Mouse (Mus musculus) liver, adult 2 months (tissue): ENCODE results near the gene Gpatch8. TPM values are rescaled to one million over a fixed set of nuclear protein-coding genes. Genes with fewer than 3 reads are reported as not detected.

Experiments used
- DNase-seq: peaks from one replicate; pipeline ENCODE4 v3.0.0-alpha.2; 2011; ENCODE audit warnings: low read depth, low spot score; ENCODE audit errors: extremely low read depth
- H3K27ac ChIP-seq: fragments of 200-500 bp; replicated peaks from 2 replicates; pipeline ENCODE4 v1.5.1; 2012; ENCODE audit warnings: low read depth, mild to moderate bottlenecking, control low read depth, inconsistent platforms, low read length; ENCODE audit not compliant: insufficient read depth
- H3K27me3 ChIP-seq: fragments of 200-500 bp; 2 replicates; pipeline ENCODE4 v1.6.1; 2012; ENCODE audit warnings: mild to moderate bottlenecking, moderate library complexity, low read length, inconsistent platforms; ENCODE audit not compliant: control insufficient read depth, insufficient read depth
- H3K36me3 ChIP-seq: fragments of 200-500 bp; 2 replicates; pipeline ENCODE4 v1.6.1; 2012; ENCODE audit warnings: low read length, inconsistent platforms; ENCODE audit not compliant: control insufficient read depth, insufficient read depth
- H3K4me1 ChIP-seq: fragments of 200-500 bp; 2 replicates; pipeline ENCODE4 v1.6.1; 2011; ENCODE audit warnings: low read length; ENCODE audit not compliant: control insufficient read depth, insufficient read depth
- H3K4me3 ChIP-seq: fragments of 200-500 bp; 2 replicates; pipeline ENCODE4 v1.5.1; 2011; ENCODE audit warnings: low read depth, mild to moderate bottlenecking, control low read depth, low read length, moderate library complexity; ENCODE audit not compliant: insufficient read depth
- H3K79me2 ChIP-seq: fragments of 200-500 bp; 2 replicates; pipeline ENCODE4 v1.6.1; 2012; ENCODE audit warnings: inconsistent platforms, mild to moderate bottlenecking, low read length, moderate library complexity; ENCODE audit not compliant: control insufficient read depth, insufficient read depth
- H3K9ac ChIP-seq: fragments of 200-500 bp; 2 replicates; pipeline ENCODE4 v1.6.1; 2012; ENCODE audit warnings: low read depth, mild to moderate bottlenecking, control low read depth, inconsistent platforms, low read length
- CTCF ChIP-seq: fragments of 200-500 bp; IDR thresholded peaks from 2 replicates; pipeline ENCODE4 v1.5.1; 2011; ENCODE audit warnings: low read depth, low read length, control low read depth
- POLR2A ChIP-seq: fragments of 200-500 bp; IDR thresholded peaks from 2 replicates; pipeline ENCODE4 v1.6.1; 2011; ENCODE audit warnings: low read length, control low read depth; ENCODE audit not compliant: insufficient read depth; ENCODE audit errors: extremely low read depth
- WGBS: fragments of 180-500 bp; shearing (Covaris S2); methylation state at CpG from one replicate; pipeline ENCODE4 v1.1.7; 2018; 5-methylcytosine and 5-hydroxymethylcytosine counted together
- polyA plus RNA-seq: library from polyadenylated mRNA; depleted of rRNA; stranded (reverse); fragments of >200 nt; gene quantifications from 2 replicates; pipeline ENCODE4 v1.2.3, GENCODE M21; 2012
- total RNA-seq: library from RNA; depleted of rRNA; stranded (reverse); fragments of >200 nt; gene quantifications from 2 replicates; pipeline ENCODE4 v1.2.3, GENCODE M21; 2014

The Gpatch8 gene
- total and polyA plus RNA-seq, 2 experiments, result 6.0 to 9.2 TPM

DNA sequence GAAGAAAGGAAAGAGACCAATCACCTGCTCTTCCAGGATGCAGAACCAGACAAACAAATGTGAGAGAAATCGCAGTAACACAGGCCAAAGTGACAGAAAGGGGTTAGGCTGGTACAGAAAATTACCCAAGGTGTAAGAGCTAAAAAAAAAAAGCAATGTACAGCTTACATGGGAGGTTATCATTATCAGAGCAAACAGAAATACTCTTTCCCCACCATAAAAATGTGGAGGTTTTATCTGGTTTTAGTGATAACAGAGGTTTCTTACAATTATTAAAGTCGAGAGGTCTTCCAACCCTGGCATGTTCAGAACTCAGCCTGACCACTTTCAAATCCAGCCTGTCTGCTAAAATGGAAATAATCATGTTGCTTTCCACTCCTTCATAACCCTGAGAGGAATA is 68.3 kb downstream of the Gpatch8 start:
- TF ChIP-seq POLR2A, result no peak
- TF ChIP-seq CTCF, result no peak

DNA sequence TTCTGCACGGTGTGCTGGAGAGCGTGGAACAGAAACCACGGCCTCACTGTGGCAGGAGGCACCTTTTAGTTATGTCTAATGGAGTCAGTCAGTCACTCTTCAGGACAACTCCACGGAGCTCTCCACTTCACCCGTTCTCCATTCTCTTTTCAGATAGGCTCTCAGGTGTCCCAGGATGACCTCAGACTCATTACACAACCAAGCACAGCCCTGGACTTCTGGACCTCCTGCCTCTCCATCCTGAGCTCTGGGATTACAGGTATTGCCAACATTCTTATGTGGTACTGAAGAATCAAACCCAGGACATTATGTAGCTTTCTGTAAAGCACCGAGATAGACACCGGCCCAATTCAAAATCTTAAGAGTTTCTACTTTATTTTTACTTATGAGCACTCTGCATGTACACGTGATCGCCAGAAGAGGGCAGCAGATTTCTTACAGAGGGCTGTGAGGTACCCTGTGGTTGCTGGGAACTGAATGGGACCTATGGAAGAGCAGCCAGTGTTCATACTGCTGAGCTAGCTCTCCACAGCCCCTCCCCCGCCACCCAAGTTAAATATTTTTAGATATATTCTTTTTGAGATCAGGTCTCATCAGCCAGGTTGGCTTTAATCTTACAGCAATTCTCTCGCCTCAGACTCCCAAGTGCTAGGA is 69.3 kb downstream of the Gpatch8 start:
- Histone ChIP-seq H3K4me3 (no peak overlapping the region), H3K36me3 (peaks cover 21% of the 10 kb centered on the region), H3K79me2 (no peaks in the 10 kb centered on the region), H3K27ac (no peak overlapping the region), H3K4me1 (0 out of 2 replicates have a peak, but pooled peaks cover 2% of the 10 kb centered on the region), H3K27me3 (no peaks in the 10 kb centered on the region), H3K9ac (no peak overlapping the region)
- 50% methylated on average over 11 of the region's 11 CpGs for WGBS
- peak; percentile 84 for DNase-seq
- no peak for TF ChIP-seq POLR2A
- TF ChIP-seq CTCF, result peak; percentile 57

More for the DNA sequence above, 68.3 kb downstream of the Gpatch8 start:
- Histone ChIP-seq H3K36me3 (peaks cover 14% of the 10 kb centered on the region), H3K27me3 (no peaks in the 10 kb centered on the region), H3K27ac (no peak overlapping the region), H3K4me1 (0 out of 2 replicates have a peak, but pooled peaks cover 2% of the 10 kb centered on the region), H3K4me3 (no peak overlapping the region), H3K79me2 (no peaks in the 10 kb centered on the region), H3K9ac (no peak overlapping the region)
- WGBS, result 75% methylated on average over 2 of the region's 2 CpGs
- DNase-seq, result no peak

DNA sequence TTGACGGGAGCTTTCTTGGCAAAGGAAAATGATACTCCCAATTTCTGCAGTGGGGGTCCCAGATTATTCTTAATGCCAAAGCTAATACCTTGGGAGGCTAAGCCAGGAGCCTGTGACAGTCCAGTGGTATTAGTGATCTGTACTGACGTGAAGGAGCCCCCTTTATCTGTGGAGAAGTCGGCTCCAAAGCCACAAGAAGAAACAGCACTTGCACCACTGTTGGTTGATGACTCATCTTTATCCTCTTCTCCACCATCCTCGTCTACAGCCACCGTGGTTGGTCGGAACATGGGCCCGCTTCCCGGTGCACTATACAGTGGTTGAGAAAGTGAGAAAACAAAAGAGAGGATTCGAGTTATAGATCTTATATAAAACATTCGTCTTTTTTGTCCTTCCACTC is 74.4 kb downstream of the Gpatch8 start:
- Histone ChIP-seq H3K27ac (no peak overlapping the region), H3K36me3 (peaks cover 39% of the 10 kb centered on the region), H3K27me3 (no peaks in the 10 kb centered on the region), H3K9ac (no peak overlapping the region), H3K79me2 (no peaks in the 10 kb centered on the region), H3K4me1 (0 out of 2 replicates have a peak, but pooled peaks cover 2% of the 10 kb centered on the region), H3K4me3 (no peak overlapping the region)
- DNase-seq, result no peak
- TF ChIP-seq CTCF, result no peak
- no peak for TF ChIP-seq POLR2A
- WGBS, result 92% methylated on average over 10 of the region's 10 CpGs

DNA sequence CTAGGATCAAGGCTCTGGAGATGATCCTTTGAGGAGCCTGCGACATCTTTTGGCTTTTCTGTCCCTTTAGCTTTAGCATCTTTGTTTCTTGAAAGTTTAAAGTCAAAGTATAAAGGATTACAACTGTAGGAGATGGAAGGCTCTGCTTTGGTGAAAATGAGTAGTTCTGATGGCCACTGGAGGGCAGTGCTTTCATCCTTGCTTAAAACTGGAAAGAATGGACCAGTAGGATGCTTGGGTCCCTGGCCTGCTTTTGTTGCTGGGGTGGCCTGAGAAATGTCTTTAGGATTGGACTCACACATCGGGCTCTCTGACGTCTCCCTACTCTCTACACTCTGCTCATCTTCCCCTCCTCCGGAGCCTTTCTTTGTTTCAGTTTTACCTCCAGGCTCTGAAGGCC is 75.3 kb downstream of the Gpatch8 start:
- H3K36me3 ChIP-seq, result peaks cover 36% of the 10 kb centered on the region
- TF ChIP-seq POLR2A (no peak), CTCF (no peak)

DNA sequence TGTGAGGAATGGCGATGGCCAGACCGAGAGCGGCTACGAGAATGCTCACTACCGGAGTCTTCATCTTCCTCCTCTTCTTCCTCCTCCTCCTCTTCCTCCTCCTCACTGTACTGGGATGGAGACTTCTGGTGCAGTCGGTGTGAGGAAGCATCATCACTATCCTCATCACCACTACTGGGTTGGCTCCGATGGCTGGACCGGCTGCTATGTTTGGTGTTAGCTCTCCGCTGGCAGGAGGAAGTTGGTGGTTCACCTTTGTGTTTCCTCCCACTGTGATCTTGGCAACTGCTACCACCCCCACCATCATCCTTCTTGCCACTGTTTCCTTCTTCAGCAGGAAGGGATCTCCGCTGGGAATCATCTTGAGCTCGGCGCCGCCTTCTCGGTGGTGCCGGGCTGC is 76.1 kb downstream of the Gpatch8 start:
- Histone ChIP-seq H3K27me3 (no peaks in the 10 kb centered on the region), H3K27ac (no peak overlapping the region), H3K4me1 (no peaks in the 10 kb centered on the region), H3K4me3 (no peak overlapping the region), H3K36me3 (peaks cover 32% of the 10 kb centered on the region), H3K9ac (no peak overlapping the region), H3K79me2 (no peaks in the 10 kb centered on the region)
- TF ChIP-seq POLR2A (no peak), CTCF (no peak)
- no peak for DNase-seq
- 96% methylated on average over 15 of the region's 15 CpGs for WGBS

More for the DNA sequence above, 75.3 kb downstream of the Gpatch8 start:
- Histone ChIP-seq H3K27ac (no peak overlapping the region), H3K27me3 (no peaks in the 10 kb centered on the region), H3K9ac (no peak overlapping the region), H3K4me3 (no peak overlapping the region), H3K4me1 (no peaks in the 10 kb centered on the region), H3K79me2 (no peaks in the 10 kb centered on the region)
- WGBS, result 97% methylated on average over 4 of the region's 4 CpGs
- no peak for DNase-seq

DNA sequence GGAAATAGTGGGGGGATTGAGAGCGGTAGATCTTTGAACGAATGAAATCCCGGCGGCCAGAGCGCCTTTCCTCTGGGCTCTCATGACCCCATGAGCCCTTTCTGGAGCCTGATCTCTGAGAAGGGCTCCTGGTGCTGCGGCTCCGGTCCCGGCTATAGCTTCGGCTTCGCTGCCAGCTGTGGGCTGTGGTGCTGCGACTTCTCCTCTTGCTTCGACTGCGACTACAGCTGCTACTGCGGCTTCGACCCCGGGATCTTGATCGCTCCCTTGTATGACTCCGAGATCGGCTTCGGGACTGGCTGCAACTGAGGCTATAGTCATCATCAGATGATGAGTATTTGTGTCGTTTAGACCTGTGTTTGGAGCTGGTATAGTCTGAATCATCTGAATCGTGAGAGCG is 76.6 kb downstream of the Gpatch8 start:
- Histone ChIP-seq H3K36me3 (peaks cover 28% of the 10 kb centered on the region), H3K27me3 (no peaks in the 10 kb centered on the region), H3K4me3 (no peak overlapping the region), H3K27ac (no peak overlapping the region), H3K79me2 (no peaks in the 10 kb centered on the region), H3K9ac (no peak overlapping the region), H3K4me1 (no peaks in the 10 kb centered on the region)
- TF ChIP-seq POLR2A (no peak), CTCF (no peak)
- no peak for DNase-seq
- 96% methylated on average over 23 of the region's 23 CpGs for WGBS
